26 mouse cellular contexts compared by ENCODE assay signal in genomic region chr11:61270406-61270805, GRCm38 (mm10). TPM values are rescaled to one million over a fixed set of nuclear protein-coding genes. Genes with fewer than 3 reads are reported as not detected.
DNase-seq lines count a peak whose midpoint lies in the region; ATAC-seq and TF ChIP-seq lines count a peak whose summit lies in the region.
"Had no signal": no experiment of that assay in that cellular context is flagged by ENCODE, and none has a peak within 500 bp of the region (broad histone marks: within the 10 kb centered on the region; RNA-seq: fewer than 3 reads in every experiment).

No protein-coding gene starts in this region.

- no peak for TF ChIP-seq POLR2A in kidney, adult 2 months (IDR thresholded peaks at IDR 0.05; ENCODE audit: low read depth, low read length)
- no peak for TF ChIP-seq POLR2A in liver, adult 2 months (IDR thresholded peaks at IDR 0.05; ENCODE audit: extremely low read depth, insufficient read depth, low read length)

- WGBS in kidney, adult 2 months = 81% methylated on average over 5 of the region's 5 CpGs
- WGBS in liver, adult 2 months = 53% methylated on average over 5 of the region's 5 CpGs
- WGBS in liver, postnatal 0 days (ENCODE audit: insufficient replicate concordance) = 83% methylated on average over 5 of the region's 5 CpGs

- no peak for TF ChIP-seq EP300 in liver, postnatal 0 days (IDR thresholded peaks at IDR 0.05; ENCODE audit: low read depth)

- no peaks in the 10 kb centered on the region for H3K9me3 ChIP-seq in liver, postnatal 0 days (ENCODE audit: low read length)
- H3K9me3 ChIP-seq: embryonic facial prominence, embryonic 13.5 days; embryonic facial prominence, embryonic 15.5 days; forebrain, embryonic 10.5 days; forebrain, embryonic 12.5 days; G1E had no signal

- H3K79me2 ChIP-seq in liver, adult 2 months (ENCODE audit: control insufficient read depth, insufficient read depth, low read length) = no peaks in the 10 kb centered on the region; the same call in 1 of the 2 replicates

- ATAC-seq in liver, postnatal 0 days = no peak
- ATAC-seq: activated CD4-positive, CD25-positive, alpha-beta regulatory T cell, adult 4 months; CD4-positive, CD25-positive, alpha-beta regulatory T cell, adult 4 months; forebrain, embryonic 16.5 days; Patski had no signal

- H3K27ac ChIP-seq in kidney, adult 2 months (ENCODE audit: insufficient read depth, low read depth, low read length) = no peak overlapping the region
- no peak overlapping the region for H3K27ac ChIP-seq in liver, adult 2 months (replicated peaks; ENCODE audit: insufficient read depth, low read depth, low read length)
- H3K27ac ChIP-seq in liver, postnatal 0 days (ENCODE audit: low read depth) = no peak overlapping the region
- H3K27ac ChIP-seq: embryonic facial prominence, embryonic 13.5 days; embryonic facial prominence, embryonic 15.5 days; forebrain, embryonic 10.5 days; forebrain, embryonic 12.5 days had no signal

- no peaks in the 10 kb centered on the region; the same call in 1 of the 2 replicates for H3K4me1 ChIP-seq in kidney, adult 2 months (ENCODE audit: control insufficient read depth, insufficient read depth, low read length)
- H3K4me1 ChIP-seq in liver, adult 2 months (ENCODE audit: control insufficient read depth, insufficient read depth, low read length) = peaks cover 32% of the 10 kb centered on the region
- H3K4me1 ChIP-seq in liver, postnatal 0 days (ENCODE audit: insufficient read depth) = peaks cover 45% of the 10 kb centered on the region
- H3K4me1 ChIP-seq: embryonic facial prominence, embryonic 13.5 days had no signal

- H3K4me3 ChIP-seq in kidney, adult 2 months (ENCODE audit: insufficient read depth, low read depth, low read length) = no peak overlapping the region
- no peak overlapping the region for H3K4me3 ChIP-seq in liver, adult 2 months (ENCODE audit: insufficient read depth, low read depth, low read length)
- no peak overlapping the region for H3K4me3 ChIP-seq in liver, postnatal 0 days (ENCODE audit: low read depth, low read length)
- H3K4me3 ChIP-seq: embryonic facial prominence, embryonic 13.5 days; embryonic facial prominence, embryonic 15.5 days; erythroblast, embryonic 14.5 days; forebrain, embryonic 10.5 days; forebrain, embryonic 12.5 days had no signal

- H3K9ac ChIP-seq in liver, adult 2 months (ENCODE audit: low read depth, low read length) = no peak overlapping the region
- no peak overlapping the region for H3K9ac ChIP-seq in liver, postnatal 0 days (replicated peaks)
- H3K9ac ChIP-seq: embryonic facial prominence, embryonic 13.5 days; embryonic facial prominence, embryonic 15.5 days; forebrain, embryonic 12.5 days had no signal

- H3K4me2 ChIP-seq in liver, postnatal 0 days (ENCODE audit: low read depth, low read length) = no peak overlapping the region
- H3K4me2 ChIP-seq: embryonic facial prominence, embryonic 13.5 days; embryonic facial prominence, embryonic 15.5 days; forebrain, embryonic 12.5 days had no signal

- peak; percentile 17 for DNase-seq in adrenal gland, postnatal 10 days
- no peak for DNase-seq in adrenal gland, postnatal 25 days
- peak; percentile 54 for DNase-seq in kidney, adult 2 months
- DNase-seq in kidney, adult 18-20 months = no peak
- DNase-seq in liver, adult 2 months (ENCODE audit: extremely low read depth, low read depth, low spot score) = peak; percentile 70
- no peak for DNase-seq in liver, postnatal 0 days
- DNase-seq: adrenal gland, adult 8-10 months; adrenal gland, postnatal 36 days; B cell, adult 2 months; cerebellum, adult 11 months; cerebellum, adult 18-20 months; cerebellum, adult 8-10 months; cerebellum, adult 9-11 months; cerebellum, postnatal 14 days; cerebellum, postnatal 36 days; embryo, embryonic 11 days had no signal

- TF ChIP-seq CTCF in kidney, adult 2 months (conservative IDR thresholded peaks at IDR 0.05; ENCODE audit: insufficient read depth, insufficient read length, low read depth, low read length) = no peak
- TF ChIP-seq CTCF in liver, adult 2 months (IDR thresholded peaks at IDR 0.05; ENCODE audit: low read depth, low read length) = no peak
- no peak for TF ChIP-seq CTCF in liver, postnatal 0 days (IDR thresholded peaks at IDR 0.05; ENCODE audit: low read depth)

- H3K36me3 ChIP-seq in kidney, adult 2 months (ENCODE audit: control insufficient read depth, insufficient read depth, low read length) = no peaks in the 10 kb centered on the region
- H3K36me3 ChIP-seq in liver, adult 2 months (ENCODE audit: control insufficient read depth, insufficient read depth, low read length) = no peaks in the 10 kb centered on the region
- no peaks in the 10 kb centered on the region for H3K36me3 ChIP-seq in liver, postnatal 0 days (replicated peaks; ENCODE audit: insufficient read depth, low read length)
- H3K36me3 ChIP-seq: embryonic facial prominence, embryonic 13.5 days; embryonic facial prominence, embryonic 15.5 days; forebrain, embryonic 10.5 days; forebrain, embryonic 12.5 days; G1E had no signal

- no peaks in the 10 kb centered on the region for H3K27me3 ChIP-seq in kidney, adult 2 months (replicated peaks; ENCODE audit: control insufficient read depth, insufficient read depth, low read length)
- no peaks in the 10 kb centered on the region for H3K27me3 ChIP-seq in liver, adult 2 months (ENCODE audit: control insufficient read depth, insufficient read depth, low read length)
- H3K27me3 ChIP-seq in liver, postnatal 0 days (ENCODE audit: insufficient read depth, low read length) = no peaks in the 10 kb centered on the region
- H3K27me3 ChIP-seq: embryonic facial prominence, embryonic 13.5 days; embryonic facial prominence, embryonic 15.5 days; Patski had no signal

RNA-seq across cellular contexts. Expression of gene Aldh3a2, which starts 3.1 kb away (rescaled TPM):
- 10 to 100 TPM; 67.7 to 74.7 TPM for total RNA-seq in adrenal gland, postnatal 10 days (2021)
- 54.9 and 69.0 TPM in 2 replicates for total RNA-seq in adrenal gland, postnatal 25 days (2021)
- polyA plus RNA-seq in kidney, adult 2 months (2012; rRNA removed) = 106 and 112 TPM in 2 replicates
- 229 and 294 TPM in 2 replicates for total RNA-seq in liver, adult 2 months (2014; rRNA removed)
- polyA plus RNA-seq in liver, adult 2 months (2012; rRNA removed) = 251 and 399 TPM in 2 replicates
- 89.8 and 93.3 TPM in 2 replicates for polyA plus RNA-seq in liver, postnatal 0 days (2015; fragmentation: Nextera tagmentation; extraction: Ambion mirVana)
- polyA plus RNA-seq: erythroblast, embryonic 14.5 days had no signal

Comparison
In these comparisons a context has a peak if more than half of its experiments do, and no peak if none do; other contexts are left out.
1. DNase-seq: peak in adrenal gland, postnatal 10 days (single experiment), kidney, adult 2 months (single experiment) and liver, adult 2 months (single experiment); none in adrenal gland, postnatal 25 days (single experiment), kidney, adult 18-20 months (single experiment) and liver, postnatal 0 days (single experiment).